Mouse (Mus musculus) cerebellum, postnatal 14 days (tissue): ENCODE data around the gene Edaradd.

ENCODE experiments used
- DNase-seq, 2 experiments: peaks; one replicate each; pipeline ENCODE4 v3.0.0; 2021; ENCODE audit warnings: mixed read lengths in 2 of 2

Gene Edaradd

GRCm38 (mm10) chr13:12460443-12460842 is 59.8 kb downstream of the Edaradd start:
- DNase-seq: peak; percentile 49 to 63

GRCm38 (mm10) chr13:12456711-12457110 is 63.5 kb downstream of the Edaradd start:
- DNase-seq: no peak

DNA sequence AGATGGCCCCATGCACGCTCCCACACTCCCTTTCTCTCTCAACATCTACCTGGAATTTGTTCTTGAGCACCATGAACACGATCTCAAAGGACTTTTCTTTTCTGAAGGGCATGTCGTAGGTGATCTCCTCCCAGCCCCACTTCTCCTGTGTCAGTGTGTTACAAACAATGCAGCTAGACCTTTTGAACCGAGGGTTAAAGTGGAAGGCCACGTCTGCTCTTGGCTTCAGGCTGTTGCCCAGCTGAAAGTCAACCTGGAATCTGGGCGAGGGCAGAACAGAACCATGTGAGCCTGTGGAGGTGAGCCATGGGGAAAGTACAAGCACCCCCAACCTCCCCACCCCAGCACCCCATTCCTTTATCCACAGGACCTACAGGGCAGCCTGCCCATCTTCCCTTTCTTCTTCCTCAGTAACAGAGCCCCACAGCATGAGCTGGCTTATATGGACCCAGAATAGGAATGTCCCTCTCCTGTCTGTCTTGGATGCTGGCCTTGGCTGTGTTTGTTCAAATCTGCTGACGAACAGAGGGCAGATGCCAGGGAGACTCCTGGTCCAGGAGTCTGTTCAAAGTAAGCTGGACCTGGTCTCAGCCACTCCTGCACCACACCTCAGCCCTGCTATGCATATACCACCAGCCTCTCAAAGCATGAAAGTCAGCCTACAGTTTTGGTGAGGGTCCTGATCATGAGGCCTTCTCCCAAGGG is 65.4 kb downstream of the Edaradd start:
- no peak for DNase-seq

- peak; percentile 8 to 9 for DNase-seq
Observed at GRCm38 (mm10) chr13:12453150-12453549, 67.1 kb downstream of the Edaradd start.

GRCm38 (mm10) chr13:12442008-12442587 is 78.1 kb downstream of the Edaradd start:
- DNase-seq: no peak

GRCm38 (mm10) chr13:12440813-12441212 is 79.4 kb downstream of the Edaradd start:
- no peak for DNase-seq

GRCm38 (mm10) chr13:12439586-12439985 is 80.7 kb downstream of the Edaradd start:
- DNase-seq: no peak

GRCm38 (mm10) chr13:12433843-12434242 is 86.4 kb downstream of the Edaradd start:
- no peak for DNase-seq

GRCm38 (mm10) chr13:12428556-12428955 is 91.7 kb downstream of the Edaradd start:
- DNase-seq: no peak
